Mouse (Mus musculus): ENCODE results near the gene Dnah2. TPM values are rescaled to one million over a fixed set of nuclear protein-coding genes. Genes with fewer than 3 reads are reported as not detected.

Gene Dnah2
- 1.4 and 2.5 TPM in 2 replicates for polyA plus RNA-seq (2016; fragmentation: Nextera tagmentation; extraction: Ambion mirVana)

- Histone ChIP-seq H3K4me1 (peaks cover 68% of the 10 kb centered on the region), H3K27ac (peak within 1 kb of the TSS; percentile 89), H3K4me2 (replicated peaks) (peak within 1 kb of the TSS; percentile 89; the same call in 1 of the 2 replicates), H3K9ac (no peak within 1 kb of the TSS; the same call in 1 of the 2 replicates), H3K27me3 (no peaks in the 10 kb centered on the region), H3K4me3 (no peak within 1 kb of the TSS), H3K9me3 (replicated peaks) (no peaks in the 10 kb centered on the region), H3K36me3 (0 out of 2 replicates have a peak, but pooled peaks cover 2% of the 10 kb centered on the region)
- 38% methylated on average over 12 of the region's 12 CpGs for WGBS
- ATAC-seq (ENCODE audit: low FRiP score) = no peak
Observed at GRCm38 (mm10) chr11:69549060-69549656, at the start of gene Dnah2. Gene Dnah2, minus strand, starts transcription at chr11:69549110.

GRCm38 (mm10) chr11:69594853-69595252 lies 45.9 kb upstream of the Dnah2 start:
- H3K4me3 ChIP-seq = no peak overlapping the region
- H3K9me3 ChIP-seq (replicated peaks) = no peaks in the 10 kb centered on the region
- no peaks in the 10 kb centered on the region for H3K27me3 ChIP-seq
- no peak overlapping the region for H3K4me2 ChIP-seq (replicated peaks)
- H3K9ac ChIP-seq = no peak overlapping the region
- peaks cover 30% of the 10 kb centered on the region for H3K36me3 ChIP-seq
- WGBS = 95% methylated on average over 6 of the region's 6 CpGs
- H3K27ac ChIP-seq = no peak overlapping the region
- H3K4me1 ChIP-seq = peaks cover 5% of the 10 kb centered on the region
- no peak for ATAC-seq (ENCODE audit: low FRiP score)

GRCm38 (mm10) chr11:69592799-69593198 lies 43.9 kb upstream of the Dnah2 start:
- Histone ChIP-seq H3K9ac (no peak overlapping the region), H3K4me1 (no peaks in the 10 kb centered on the region), H3K36me3 (peaks cover 50% of the 10 kb centered on the region), H3K27me3 (no peaks in the 10 kb centered on the region), H3K9me3 (replicated peaks) (no peaks in the 10 kb centered on the region), H3K4me2 (replicated peaks) (no peak overlapping the region), H3K4me3 (no peak overlapping the region), H3K27ac (no peak overlapping the region)
- no peak for ATAC-seq (ENCODE audit: low FRiP score)
- 87% methylated on average over 4 of the region's 4 CpGs for WGBS

GRCm38 (mm10) chr11:69591899-69592637 lies 43.2 kb upstream of the Dnah2 start:
- no peak for ATAC-seq (ENCODE audit: low FRiP score)
- Histone ChIP-seq H3K4me1 (no peaks in the 10 kb centered on the region), H3K36me3 (peaks cover 58% of the 10 kb centered on the region), H3K27me3 (no peaks in the 10 kb centered on the region), H3K4me2 (replicated peaks) (no peak overlapping the region), H3K27ac (0 out of 2 replicates have a peak overlapping the region, but pooled peaks have one; percentile 23), H3K9me3 (replicated peaks) (no peaks in the 10 kb centered on the region), H3K4me3 (no peak overlapping the region), H3K9ac (no peak overlapping the region)
- WGBS = 85% methylated on average over 7 of the region's 7 CpGs

- H3K27ac ChIP-seq = no peak overlapping the region
- H3K4me3 ChIP-seq = no peak overlapping the region
- H3K4me1 ChIP-seq = no peaks in the 10 kb centered on the region
- no peaks in the 10 kb centered on the region for H3K9me3 ChIP-seq (replicated peaks)
- H3K4me2 ChIP-seq (replicated peaks) = no peak overlapping the region
- no peak for ATAC-seq (ENCODE audit: low FRiP score)
- H3K27me3 ChIP-seq = no peaks in the 10 kb centered on the region
- H3K36me3 ChIP-seq = peaks cover 64% of the 10 kb centered on the region
- WGBS = 86% methylated on average over 3 of the region's 3 CpGs
- H3K9ac ChIP-seq = no peak overlapping the region
Observed at GRCm38 (mm10) chr11:69591424-69591823, 42.5 kb upstream of the Dnah2 start.

GRCm38 (mm10) chr11:69590622-69591021 lies 41.7 kb upstream of the Dnah2 start:
- no peaks in the 10 kb centered on the region for H3K4me1 ChIP-seq
- H3K4me3 ChIP-seq = no peak overlapping the region
- no peak for ATAC-seq (ENCODE audit: low FRiP score)
- H3K27ac ChIP-seq = no peak overlapping the region
- H3K36me3 ChIP-seq = peaks cover 64% of the 10 kb centered on the region
- H3K9ac ChIP-seq = no peak overlapping the region
- no peaks in the 10 kb centered on the region for H3K9me3 ChIP-seq (replicated peaks)
- no peak overlapping the region for H3K4me2 ChIP-seq (replicated peaks)
- WGBS = 97% methylated on average over 8 of the region's 8 CpGs
- no peaks in the 10 kb centered on the region for H3K27me3 ChIP-seq

- no peaks in the 10 kb centered on the region for H3K27me3 ChIP-seq
- H3K4me3 ChIP-seq = no peak overlapping the region
- 93% methylated on average over 22 of the region's 22 CpGs for WGBS
- no peak overlapping the region for H3K27ac ChIP-seq
- no peak for ATAC-seq (ENCODE audit: low FRiP score)
- no peak overlapping the region for H3K9ac ChIP-seq
- H3K4me2 ChIP-seq (replicated peaks) = no peak overlapping the region
- no peaks in the 10 kb centered on the region for H3K4me1 ChIP-seq
- peaks cover 64% of the 10 kb centered on the region for H3K36me3 ChIP-seq
- no peaks in the 10 kb centered on the region for H3K9me3 ChIP-seq (replicated peaks)
Observed at GRCm38 (mm10) chr11:69589207-69589834, 40.4 kb upstream of the Dnah2 start.

- Histone ChIP-seq H3K9ac (no peak overlapping the region), H3K36me3 (peaks cover 44% of the 10 kb centered on the region), H3K4me3 (no peak overlapping the region), H3K4me2 (replicated peaks) (no peak overlapping the region), H3K27me3 (no peaks in the 10 kb centered on the region), H3K9me3 (replicated peaks) (no peaks in the 10 kb centered on the region), H3K27ac (no peak overlapping the region), H3K4me1 (peaks cover 9% of the 10 kb centered on the region)
- no peak for ATAC-seq (ENCODE audit: low FRiP score)
- WGBS = 80% methylated on average over 7 of the region's 7 CpGs
Observed at GRCm38 (mm10) chr11:69585718-69586325, 36.9 kb upstream of the Dnah2 start.

GRCm38 (mm10) chr11:69584937-69585336 lies 36.0 kb upstream of the Dnah2 start:
- no peak overlapping the region for H3K27ac ChIP-seq
- no peak for ATAC-seq (ENCODE audit: low FRiP score)
- H3K36me3 ChIP-seq = peaks cover 35% of the 10 kb centered on the region
- no peak overlapping the region for H3K4me3 ChIP-seq
- 97% methylated on average over 13 of the region's 13 CpGs for WGBS
- H3K9me3 ChIP-seq (replicated peaks) = no peaks in the 10 kb centered on the region
- peaks cover 9% of the 10 kb centered on the region for H3K4me1 ChIP-seq
- no peak overlapping the region for H3K9ac ChIP-seq
- H3K27me3 ChIP-seq = no peaks in the 10 kb centered on the region
- H3K4me2 ChIP-seq (replicated peaks) = no peak overlapping the region

GRCm38 (mm10) chr11:69584008-69584407 lies 35.1 kb upstream of the Dnah2 start:
- WGBS = 89% methylated on average over 7 of the region's 7 CpGs
- no peak for ATAC-seq (ENCODE audit: low FRiP score)

GRCm38 (mm10) chr11:69582230-69582805 lies 33.4 kb upstream of the Dnah2 start:
- no peaks in the 10 kb centered on the region for H3K9me3 ChIP-seq (replicated peaks)
- H3K4me1 ChIP-seq = peaks cover 22% of the 10 kb centered on the region
- peak overlapping the region; percentile 70 for H3K4me2 ChIP-seq (replicated peaks)
- peak overlapping the region; percentile 84; the same call in 1 of the 2 replicates for H3K9ac ChIP-seq
- 58% methylated on average over 9 of the region's 9 CpGs for WGBS
- H3K36me3 ChIP-seq = peaks cover 9% of the 10 kb centered on the region
- no peak overlapping the region for H3K27ac ChIP-seq
- no peaks in the 10 kb centered on the region for H3K27me3 ChIP-seq
- peak overlapping the region; percentile 62 for H3K4me3 ChIP-seq
- ATAC-seq (ENCODE audit: low FRiP score) = no peak

More at GRCm38 (mm10) chr11:69584008-69584407, 35.1 kb upstream of the Dnah2 start:
- no peak overlapping the region for H3K4me3 ChIP-seq
- no peaks in the 10 kb centered on the region for H3K9me3 ChIP-seq (replicated peaks)
- H3K9ac ChIP-seq = no peak overlapping the region
- no peak overlapping the region for H3K27ac ChIP-seq
- H3K36me3 ChIP-seq = peaks cover 26% of the 10 kb centered on the region
- H3K4me2 ChIP-seq (replicated peaks) = no peak overlapping the region
- H3K4me1 ChIP-seq = peaks cover 9% of the 10 kb centered on the region
- no peaks in the 10 kb centered on the region for H3K27me3 ChIP-seq

GRCm38 (mm10) chr11:69581814-69582213 lies 32.9 kb upstream of the Dnah2 start:
- H3K4me1 ChIP-seq = peaks cover 27% of the 10 kb centered on the region
- ATAC-seq (ENCODE audit: low FRiP score) = no peak
- peak overlapping the region; percentile 62 for H3K4me3 ChIP-seq
- H3K27me3 ChIP-seq = no peaks in the 10 kb centered on the region
- peak overlapping the region; percentile 84 for H3K9ac ChIP-seq
- H3K36me3 ChIP-seq = peaks cover 4% of the 10 kb centered on the region; the same call in 1 of the 2 replicates
- peak overlapping the region; percentile 70 for H3K4me2 ChIP-seq (replicated peaks)
- peak overlapping the region; percentile 86 for H3K27ac ChIP-seq
- no peaks in the 10 kb centered on the region for H3K9me3 ChIP-seq (replicated peaks)
- 2% methylated on average over 8 of the region's 8 CpGs for WGBS
